Mouse (Mus musculus) gonadal fat pad, adult 2 months (tissue): ENCODE measurements around the gene Comtd1. TPM values are rescaled to one million over a fixed set of nuclear protein-coding genes. Genes with fewer than 3 reads are reported as not detected.

ENCODE experiments used
- DNase-seq: peaks from one replicate; pipeline ENCODE4 v3.0.0-alpha.2; 2012; ENCODE audit warnings: low read depth
- polyA plus RNA-seq: library from polyadenylated mRNA; depleted of rRNA; stranded (reverse); fragments of >200 nt; gene quantifications from 2 replicates; pipeline ENCODE4 v1.2.3, GENCODE M21; 2012; rRNA removed

Gene Comtd1
- polyA plus RNA-seq, 1 experiment = 29.8 TPM

GRCm38 (mm10) chr14:21806631-21807160 lies 42.1 kb downstream of the Comtd1 start:
- DNase-seq = no peak

DNA sequence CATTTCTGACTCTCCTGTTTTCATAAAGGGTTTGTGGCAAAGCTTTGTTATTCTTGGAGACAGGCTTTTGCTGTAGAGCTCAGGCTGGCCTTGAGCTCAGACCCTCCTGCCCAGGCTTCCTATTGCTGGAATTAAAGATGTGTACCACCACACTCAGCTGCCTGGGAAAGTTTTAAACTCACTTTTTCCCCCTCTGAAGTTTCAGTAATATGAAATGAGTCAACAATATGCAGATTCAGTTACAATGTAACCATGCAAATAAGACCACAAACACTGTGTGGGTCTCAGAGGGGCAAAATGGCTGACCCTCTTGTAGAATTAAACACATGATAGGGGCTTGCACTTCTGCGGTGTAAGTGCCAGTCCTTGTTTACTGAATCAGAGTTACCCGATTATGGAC lies 42.6 kb downstream of the Comtd1 start:
- DNase-seq = no peak

GRCm38 (mm10) chr14:21802543-21803206 lies 46.1 kb downstream of the Comtd1 start:
- no peak for DNase-seq

DNA sequence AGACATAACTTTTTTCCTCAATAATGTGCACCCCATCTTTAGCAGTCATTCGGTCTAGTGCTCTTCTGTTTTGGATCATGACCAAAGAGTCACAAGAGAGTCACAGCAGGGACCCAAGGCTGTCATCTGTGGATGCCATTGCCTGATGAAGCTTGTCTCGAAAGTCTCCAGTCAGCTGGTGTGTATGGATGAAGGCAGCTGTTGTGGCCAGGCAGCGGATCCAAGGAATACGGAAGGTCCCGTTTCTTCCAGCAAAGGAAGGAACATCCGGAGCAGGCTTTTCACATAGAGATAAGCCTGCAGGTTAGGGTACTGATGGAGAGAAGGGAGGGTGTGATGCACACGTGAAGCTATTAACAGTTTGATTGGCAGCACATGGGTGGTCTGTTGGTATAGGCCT lies 47.2 kb downstream of the Comtd1 start:
- no peak for DNase-seq

DNA sequence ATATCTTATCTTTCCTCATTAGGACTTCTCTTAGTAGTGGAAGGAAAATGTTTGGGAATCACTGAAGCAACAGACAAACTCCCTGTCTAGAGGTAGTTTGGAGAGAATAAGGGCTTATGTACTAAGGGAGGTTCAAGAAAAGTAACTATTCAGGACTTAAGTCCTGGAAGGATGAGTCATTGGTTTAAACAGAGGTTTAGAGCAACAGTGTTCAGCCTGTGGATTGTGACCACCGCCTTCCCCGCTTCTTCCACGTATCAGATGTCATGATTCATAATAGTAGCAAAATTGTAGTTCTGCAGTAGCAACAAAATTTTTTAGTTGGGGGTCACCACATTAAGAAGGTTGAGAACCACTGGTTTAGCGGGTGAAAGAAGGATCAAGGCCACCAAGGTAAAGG lies 48.1 kb downstream of the Comtd1 start:
- DNase-seq = no peak

Other genes with a start within 250 kb of the Comtd1 start
- gene Dupd1, start 134.4 kb downstream of the Comtd1 start, polyA plus RNA-seq = 0.22 TPM in 1 of 2 replicates, not detected in the other
- 16.8 and 19.2 TPM in 2 replicates for gene Samd8, start 98.4 kb downstream of the Comtd1 start, polyA plus RNA-seq
- 2.2 and 3.5 TPM in 2 replicates for gene Dusp13, start 97.8 kb downstream of the Comtd1 start, polyA plus RNA-seq
- 158 and 180 TPM in 2 replicates for gene Vdac2, start 23.7 kb downstream of the Comtd1 start, polyA plus RNA-seq
- gene Zfp503, start 140.6 kb upstream of the Comtd1 start, polyA plus RNA-seq = 30.9 and 43.6 TPM in 2 replicates
- 5.7 and 8.2 TPM in 2 replicates for gene Lrmda, start 170.7 kb upstream of the Comtd1 start, polyA plus RNA-seq